Mouse (Mus musculus) olfactory bulb, adult 2 months (tissue): ENCODE data around the gene Atp5b.

Experiments
- CTCF ChIP-seq: fragments of 200-500 bp; IDR thresholded peaks from 2 replicates; pipeline ENCODE4 v1.5.1; 2012; ENCODE audit warnings: low read depth, mild to moderate bottlenecking, low read length, moderate library complexity; ENCODE audit not compliant: insufficient read depth
- POLR2A ChIP-seq: fragments of 200-500 bp; IDR thresholded peaks from 2 replicates; pipeline ENCODE4 v1.6.1; 2012; ENCODE audit warnings: mild to moderate bottlenecking, low read depth, low read length, moderate library complexity; ENCODE audit not compliant: insufficient read depth

DNA sequence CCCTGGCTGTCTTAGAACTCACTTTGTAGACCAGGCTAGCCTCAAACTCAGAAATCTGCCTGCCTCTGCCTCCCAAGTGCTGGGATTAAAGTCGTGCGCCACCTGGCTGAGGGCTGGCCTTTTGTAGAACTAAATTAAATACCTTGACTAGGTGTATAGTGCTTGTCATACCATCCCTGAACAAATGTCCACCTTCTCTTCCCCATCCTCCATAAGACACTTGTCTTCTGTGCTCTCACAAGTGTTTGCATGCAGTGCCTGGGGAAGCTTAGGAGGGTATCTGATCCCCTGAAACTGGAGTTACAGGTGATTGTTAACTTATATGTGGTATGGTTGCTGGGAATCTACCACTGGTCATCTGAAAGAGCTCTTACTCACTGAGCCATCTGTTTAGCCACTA is 32.7 kb upstream of the Atp5b start:
- TF ChIP-seq CTCF (no peak), POLR2A (no peak)
